In genomic region chr4:34644779-34645178, GRCm38 (mm10) we compare ENCODE assay signal across 27 mouse cellular contexts.
"Had no signal": no experiment of that assay in that cellular context is flagged by ENCODE, and none has a peak within 500 bp of the region (broad histone marks: within the 10 kb centered on the region; RNA-seq: fewer than 3 reads in every experiment).

No protein-coding gene starts in this region.

- H3K27ac ChIP-seq: embryonic facial prominence, embryonic 10.5 days; embryonic facial prominence, embryonic 12.5 days; embryonic facial prominence, embryonic 13.5 days; embryonic facial prominence, embryonic 15.5 days; forebrain, embryonic 10.5 days; forebrain, embryonic 12.5 days; forebrain, embryonic 13.5 days; forebrain, embryonic 15.5 days; gastrocnemius, adult 2 months had no signal

- H3K4me2 ChIP-seq: embryonic facial prominence, embryonic 12.5 days; embryonic facial prominence, embryonic 13.5 days; embryonic facial prominence, embryonic 15.5 days; forebrain, embryonic 12.5 days; forebrain, embryonic 13.5 days; forebrain, embryonic 15.5 days had no signal

- H3K9ac ChIP-seq: embryonic facial prominence, embryonic 12.5 days; embryonic facial prominence, embryonic 13.5 days; embryonic facial prominence, embryonic 15.5 days; forebrain, embryonic 12.5 days; forebrain, embryonic 13.5 days; forebrain, embryonic 15.5 days; forebrain, postnatal 0 days had no signal

- H3K9me3 ChIP-seq: embryonic facial prominence, embryonic 10.5 days; embryonic facial prominence, embryonic 12.5 days; embryonic facial prominence, embryonic 13.5 days; embryonic facial prominence, embryonic 15.5 days; forebrain, embryonic 10.5 days; forebrain, embryonic 12.5 days; forebrain, embryonic 13.5 days; forebrain, embryonic 15.5 days had no signal

- ATAC-seq: forebrain, embryonic 13.5 days; forebrain, embryonic 14.5 days; forebrain, embryonic 15.5 days; forebrain, embryonic 16.5 days; forebrain, postnatal 0 days had no signal

- H3K4me1 ChIP-seq: embryonic facial prominence, embryonic 10.5 days; embryonic facial prominence, embryonic 12.5 days; embryonic facial prominence, embryonic 13.5 days; embryonic facial prominence, embryonic 15.5 days; forebrain, embryonic 10.5 days; forebrain, embryonic 12.5 days; forebrain, embryonic 13.5 days; forebrain, embryonic 15.5 days had no signal

- DNase-seq: cerebellum, adult 2 months; cerebellum, adult 8-10 months; cerebellum, adult 9-10 months; cerebellum, adult 9-11 months; cerebellum, postnatal 10 days; cerebellum, postnatal 14 days; cerebellum, postnatal 25 days; cerebellum, postnatal 36 days; embryo, embryonic 11 days; forebrain, postnatal 0 days; gastrocnemius, adult 2 months; gastrocnemius, postnatal 10 days; gastrocnemius, postnatal 14 days; gastrocnemius, postnatal 25 days; gastrocnemius, postnatal 36 days; heart, adult 18-20 months had no signal

- H3K4me3 ChIP-seq: embryonic facial prominence, embryonic 10.5 days; embryonic facial prominence, embryonic 12.5 days; embryonic facial prominence, embryonic 13.5 days; embryonic facial prominence, embryonic 15.5 days; erythroblast, embryonic 14.5 days; forebrain, embryonic 10.5 days; forebrain, embryonic 12.5 days; forebrain, embryonic 13.5 days; forebrain, embryonic 15.5 days; gastrocnemius, adult 2 months had no signal

- H3K27me3 ChIP-seq: embryonic facial prominence, embryonic 12.5 days; embryonic facial prominence, embryonic 13.5 days; embryonic facial prominence, embryonic 15.5 days; forebrain, embryonic 12.5 days; forebrain, embryonic 13.5 days; forebrain, embryonic 15.5 days had no signal
